Mouse (Mus musculus): ENCODE measurements around the gene Cisd1.

- TF ChIP-seq CTCF (IDR thresholded peaks at IDR 0.05; ENCODE audit: extremely low read depth, insufficient read depth, low read length) = no peak
- TF ChIP-seq POLR2A (IDR thresholded peaks at IDR 0.05; ENCODE audit: extremely low read depth, insufficient read depth, low read length) = no peak
Observed at GRCm38 (mm10) chr10:71326123-71326522, 18.6 kb downstream of the Cisd1 start.

Measured in cortical plate, adult 2 months (tissue).